Mouse (Mus musculus): ENCODE measurements around the gene Nat10. TPM values are rescaled to one million over a fixed set of nuclear protein-coding genes. Genes with fewer than 3 reads are reported as not detected.
A peak's percentile ranks its signal among the peaks of the same experiment; 100 is the strongest.

The Nat10 gene
- total and polyA plus RNA-seq, 2 experiments from 2014 or later = 12.8 to 36.5 TPM

- Histone ChIP-seq H3K27ac (no peak overlapping the region), H3K4me3 (ENCODE audit: low read length) (no peak overlapping the region), H3K9ac (replicated peaks; ENCODE audit: low read length) (no peak overlapping the region), H3K9me3 (ENCODE audit: low read length) (no peaks in the 10 kb centered on the region), H3K4me1 (ENCODE audit: insufficient read depth, low read length) (no peaks in the 10 kb centered on the region), H3K4me2 (ENCODE audit: low read depth, low read length) (no peak overlapping the region), H3K36me3 (ENCODE audit: insufficient read depth, low read length) (peaks cover 37% of the 10 kb centered on the region), H3K27me3 (ENCODE audit: insufficient read depth, low read length) (no peaks in the 10 kb centered on the region)
- 69% methylated on average over 8 of the region's 8 CpGs for whole genome bisulfite sequencing
- peak; percentile 71 for DNase-seq (ENCODE audit: low spot score)
- peak; percentile 75 for ATAC-seq
- peak; percentile 59 for TF ChIP-seq CTCF (IDR thresholded peaks at IDR 0.05; ENCODE audit: low read depth)
Observed at GRCm38 (mm10) chr2:103730999-103731398, 30.1 kb downstream of the Nat10 start.

DNA sequence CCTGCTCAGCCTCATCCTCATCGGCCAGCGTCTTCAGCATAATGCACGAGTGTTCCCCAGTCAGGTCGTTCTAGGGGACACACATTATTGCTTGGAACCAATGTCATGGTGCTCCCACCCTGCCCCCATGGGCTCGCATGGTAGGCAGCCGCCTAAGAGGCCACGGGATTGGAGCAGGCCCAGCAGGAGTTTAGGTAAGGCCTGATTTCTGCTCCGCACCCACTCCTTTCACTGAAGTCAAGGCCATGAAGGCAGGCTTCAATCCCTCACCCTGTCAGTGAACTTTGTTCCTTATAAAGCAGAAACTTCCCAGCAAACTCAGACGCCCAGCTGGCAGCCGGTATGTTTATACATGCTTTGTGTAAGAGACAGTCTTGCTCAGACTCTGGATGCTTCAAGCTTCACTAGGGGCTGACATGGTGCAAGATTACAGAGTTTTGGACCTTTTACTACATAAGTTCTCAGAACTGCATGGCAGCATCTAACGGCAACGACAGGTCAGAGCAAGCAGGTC, 33.0 kb downstream of the Nat10 start:
- no peak overlapping the region for H3K27ac ChIP-seq
- TF ChIP-seq CTCF (IDR thresholded peaks at IDR 0.05; ENCODE audit: low read depth) = no peak
- H3K4me1 ChIP-seq (ENCODE audit: insufficient read depth, low read length) = no peaks in the 10 kb centered on the region
- no peaks in the 10 kb centered on the region for H3K9me3 ChIP-seq (ENCODE audit: low read length)
- 80% methylated on average over 12 of the region's 12 CpGs for WGBS
- no peaks in the 10 kb centered on the region for H3K27me3 ChIP-seq (ENCODE audit: insufficient read depth, low read length)
- H3K4me2 ChIP-seq (ENCODE audit: low read depth, low read length) = no peak overlapping the region
- ATAC-seq = no peak
- no peak overlapping the region for H3K4me3 ChIP-seq (ENCODE audit: low read length)
- no peak overlapping the region for H3K9ac ChIP-seq (replicated peaks; ENCODE audit: low read length)
- DNase-seq (ENCODE audit: low spot score) = no peak
- H3K36me3 ChIP-seq (ENCODE audit: insufficient read depth, low read length) = peaks cover 45% of the 10 kb centered on the region

GRCm38 (mm10) chr2:103724521-103724920, 36.5 kb downstream of the Nat10 start:
- peaks cover 45% of the 10 kb centered on the region for H3K36me3 ChIP-seq (ENCODE audit: insufficient read depth, low read length)
- WGBS = 87% methylated on average over 2 of the region's 2 CpGs
- H3K4me2 ChIP-seq (ENCODE audit: low read depth, low read length) = no peak overlapping the region
- H3K4me1 ChIP-seq (ENCODE audit: insufficient read depth, low read length) = no peaks in the 10 kb centered on the region
- ATAC-seq (no peak), DNase-seq (ENCODE audit: low spot score) (no peak)
- no peak overlapping the region for H3K27ac ChIP-seq
- TF ChIP-seq CTCF (IDR thresholded peaks at IDR 0.05; ENCODE audit: low read depth) = no peak
- no peaks in the 10 kb centered on the region for H3K9me3 ChIP-seq (ENCODE audit: low read length)
- no peaks in the 10 kb centered on the region for H3K27me3 ChIP-seq (ENCODE audit: insufficient read depth, low read length)
- no peak overlapping the region for H3K4me3 ChIP-seq (ENCODE audit: low read length)
- no peak overlapping the region for H3K9ac ChIP-seq (replicated peaks; ENCODE audit: low read length)

DNA sequence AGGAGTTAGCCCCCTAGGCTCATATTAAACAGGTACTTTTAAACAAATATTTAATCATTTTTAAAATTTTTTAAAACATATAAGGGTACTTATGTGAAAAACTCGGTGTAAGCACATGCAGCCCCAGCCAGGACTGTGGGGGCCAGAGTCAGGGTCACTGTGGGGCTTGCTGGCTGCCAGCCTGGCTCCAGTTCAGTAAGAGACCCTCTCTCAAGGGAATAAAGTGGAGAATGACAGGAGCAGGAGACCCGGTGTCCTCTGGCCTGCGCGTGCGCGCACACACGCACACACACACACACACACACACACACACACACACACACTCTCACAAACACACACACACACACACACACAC, 41.8 kb downstream of the Nat10 start:
- ATAC-seq (peak; percentile 44; the same call in 1 of the 2 replicates), DNase-seq (ENCODE audit: low spot score) (no peak)
- TF ChIP-seq CTCF (IDR thresholded peaks at IDR 0.05; ENCODE audit: low read depth) = no peak
- no peak overlapping the region for H3K27ac ChIP-seq
- H3K9ac ChIP-seq (replicated peaks; ENCODE audit: low read length) = no peak overlapping the region
- H3K36me3 ChIP-seq (ENCODE audit: insufficient read depth, low read length) = peaks cover 23% of the 10 kb centered on the region; the same call in 1 of the 2 replicates
- no peaks in the 10 kb centered on the region for H3K4me1 ChIP-seq (ENCODE audit: insufficient read depth, low read length)
- no peaks in the 10 kb centered on the region for H3K9me3 ChIP-seq (ENCODE audit: low read length)
- H3K4me2 ChIP-seq (ENCODE audit: low read depth, low read length) = no peak overlapping the region
- no peaks in the 10 kb centered on the region for H3K27me3 ChIP-seq (ENCODE audit: insufficient read depth, low read length)
- WGBS = 90% methylated on average over 7 of the region's 7 CpGs
- no peak overlapping the region for H3K4me3 ChIP-seq (ENCODE audit: low read length)

DNA sequence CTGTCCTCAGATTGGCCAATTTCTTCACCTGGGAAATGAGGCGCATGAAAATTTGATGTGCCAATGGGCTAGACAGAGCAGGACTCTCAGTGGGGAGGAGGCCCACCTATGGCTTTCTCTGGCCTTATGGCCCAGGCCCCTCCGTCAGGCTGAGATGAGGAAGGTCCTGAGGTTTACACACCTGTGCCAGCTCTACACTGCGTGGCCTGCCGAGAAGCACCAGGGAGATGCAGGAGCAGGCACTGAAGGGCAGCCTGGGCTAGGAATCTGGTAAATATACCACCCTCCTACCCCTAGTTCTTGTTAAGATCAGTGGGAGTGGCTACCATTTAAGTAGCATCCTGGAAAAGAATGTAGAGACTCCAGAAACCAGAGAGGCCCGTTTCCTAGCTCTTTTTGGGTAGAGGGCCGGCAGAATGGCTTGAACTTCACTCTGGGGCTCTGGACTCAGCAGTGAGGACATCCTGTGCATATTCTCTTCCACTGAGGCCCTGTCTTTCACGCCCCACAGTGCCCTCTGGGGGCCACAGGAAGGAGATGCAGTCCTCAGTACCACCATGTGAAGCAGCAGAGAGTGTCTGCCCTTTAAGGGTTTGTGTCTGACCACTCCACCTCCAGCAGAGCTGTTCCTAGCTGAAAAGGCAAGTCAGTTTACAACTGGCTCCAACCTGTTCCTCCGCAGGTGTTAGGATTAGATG, 42.3 kb downstream of the Nat10 start:
- peak; percentile 97 for TF ChIP-seq CTCF (IDR thresholded peaks at IDR 0.05; ENCODE audit: low read depth)
- Histone ChIP-seq H3K36me3 (ENCODE audit: insufficient read depth, low read length) (peaks cover 18% of the 10 kb centered on the region; the same call in 1 of the 2 replicates), H3K27ac (no peak overlapping the region), H3K9ac (replicated peaks; ENCODE audit: low read length) (no peak overlapping the region), H3K4me3 (ENCODE audit: low read length) (no peak overlapping the region), H3K9me3 (ENCODE audit: low read length) (no peaks in the 10 kb centered on the region), H3K27me3 (ENCODE audit: insufficient read depth, low read length) (no peaks in the 10 kb centered on the region), H3K4me1 (ENCODE audit: insufficient read depth, low read length) (no peaks in the 10 kb centered on the region), H3K4me2 (ENCODE audit: low read depth, low read length) (no peak overlapping the region)
- ATAC-seq (peak; percentile 88), DNase-seq (ENCODE audit: low spot score) (peak; percentile 87)
- 54% methylated on average over 8 of the region's 8 CpGs for WGBS

- no peak overlapping the region for H3K4me3 ChIP-seq (ENCODE audit: low read length)
- no peak overlapping the region for H3K9ac ChIP-seq (replicated peaks; ENCODE audit: low read length)
- H3K9me3 ChIP-seq (ENCODE audit: low read length) = no peaks in the 10 kb centered on the region
- H3K27ac ChIP-seq = no peak overlapping the region
- DNase-seq (ENCODE audit: low spot score) (no peak), ATAC-seq (no peak)
- peaks cover 13% of the 10 kb centered on the region for H3K36me3 ChIP-seq (ENCODE audit: insufficient read depth, low read length)
- no peak for TF ChIP-seq CTCF (IDR thresholded peaks at IDR 0.05; ENCODE audit: low read depth)
- H3K4me2 ChIP-seq (ENCODE audit: low read depth, low read length) = no peak overlapping the region
- H3K4me1 ChIP-seq (ENCODE audit: insufficient read depth, low read length) = no peaks in the 10 kb centered on the region
- 66% methylated on average over 4 of the region's 4 CpGs for WGBS
- H3K27me3 ChIP-seq (ENCODE audit: insufficient read depth, low read length) = no peaks in the 10 kb centered on the region
Observed at GRCm38 (mm10) chr2:103714412-103714811, 46.7 kb downstream of the Nat10 start.

GRCm38 (mm10) chr2:103713831-103714230, 47.2 kb downstream of the Nat10 start:
- H3K9me3 ChIP-seq (ENCODE audit: low read length) = no peaks in the 10 kb centered on the region
- H3K27me3 ChIP-seq (ENCODE audit: insufficient read depth, low read length) = no peaks in the 10 kb centered on the region
- H3K4me2 ChIP-seq (ENCODE audit: low read depth, low read length) = no peak overlapping the region
- H3K27ac ChIP-seq = no peak overlapping the region
- peaks cover 13% of the 10 kb centered on the region for H3K36me3 ChIP-seq (ENCODE audit: insufficient read depth, low read length)
- H3K4me1 ChIP-seq (ENCODE audit: insufficient read depth, low read length) = no peaks in the 10 kb centered on the region
- no peak for DNase-seq (ENCODE audit: low spot score)
- no peak overlapping the region for H3K9ac ChIP-seq (replicated peaks; ENCODE audit: low read length)
- TF ChIP-seq CTCF (IDR thresholded peaks at IDR 0.05; ENCODE audit: low read depth) = no peak
- WGBS = 91% methylated on average over 7 of the region's 7 CpGs
- H3K4me3 ChIP-seq (ENCODE audit: low read length) = no peak overlapping the region
- no peak for ATAC-seq
